Mouse (Mus musculus): ENCODE data around the gene Zfp445. TPM values are rescaled to one million over a fixed set of nuclear protein-coding genes. Genes with fewer than 3 reads are reported as not detected.
A peak's percentile ranks its signal among the peaks of the same experiment; 100 is the strongest.

The Zfp445 gene
- polyA plus RNA-seq, 1 experiment from 2014 or later: 21.7 TPM

DNA sequence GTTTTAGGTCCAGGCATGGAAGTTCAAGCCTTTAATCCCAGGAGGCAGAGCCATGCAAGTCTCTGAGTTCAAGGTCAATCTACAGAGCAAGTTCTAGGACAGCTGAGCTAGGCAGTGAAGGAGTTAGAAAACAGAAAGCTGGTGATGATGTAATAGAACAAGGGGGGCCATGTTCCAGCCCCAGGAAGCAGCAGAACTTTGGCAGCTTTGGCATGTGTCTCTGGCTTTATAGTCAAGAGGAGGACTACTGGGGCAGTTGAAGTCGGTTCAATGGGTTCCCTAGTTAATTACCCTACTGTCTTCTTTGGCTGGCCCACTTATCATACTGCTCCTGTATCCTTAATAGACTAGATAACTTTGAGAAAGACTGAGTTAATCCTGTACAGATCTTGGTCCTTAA lies 8.8 kb upstream of the Zfp445 start:
- H3K4me1 ChIP-seq (ENCODE audit: insufficient read depth, low read depth, low read length): no peaks in the 10 kb centered on the region
- WGBS: 56% methylated on average over 1 of the region's 1 CpGs
- no peaks in the 10 kb centered on the region for H3K9me3 ChIP-seq (ENCODE audit: low read length)
- DNase-seq (ENCODE audit: low spot score): no peak
- no peaks in the 10 kb centered on the region for H3K36me3 ChIP-seq (ENCODE audit: insufficient read depth, low read length)
- H3K4me2 ChIP-seq (replicated peaks; ENCODE audit: low read depth, low read length): no peak overlapping the region
- no peaks in the 10 kb centered on the region for H3K27me3 ChIP-seq (replicated peaks; ENCODE audit: insufficient read depth, low read length)
- TF ChIP-seq CTCF (IDR thresholded peaks at IDR 0.05) (no peak), EP300 (IDR thresholded peaks at IDR 0.05) (no peak)
- H3K9ac ChIP-seq (replicated peaks; ENCODE audit: low read depth): no peak overlapping the region
- no peak overlapping the region for H3K27ac ChIP-seq (ENCODE audit: low read length)
- no peak overlapping the region for H3K4me3 ChIP-seq (ENCODE audit: low read depth, low read length)
- ATAC-seq: no peak

DNA sequence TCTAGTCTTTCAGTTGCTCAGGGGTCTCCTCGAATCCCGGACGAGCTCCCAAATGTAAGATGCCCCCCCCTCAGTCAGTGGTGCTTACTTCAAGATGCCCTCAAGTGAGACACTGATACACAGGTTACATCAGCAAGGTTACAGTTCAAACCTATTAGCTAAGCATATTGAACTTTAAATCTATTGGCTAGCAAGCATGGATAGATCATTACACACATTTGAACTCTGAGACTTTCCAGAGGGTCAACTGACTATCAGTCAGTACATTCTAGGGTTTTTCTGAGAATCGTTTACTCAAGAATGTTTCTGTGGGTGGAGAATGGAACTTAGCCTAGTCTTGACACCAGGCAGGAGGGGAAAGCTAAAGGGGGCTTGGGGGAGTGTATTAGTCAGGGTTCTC lies 6.8 kb upstream of the Zfp445 start:
- DNase-seq (ENCODE audit: low spot score): no peak
- Histone ChIP-seq H3K9me3 (ENCODE audit: low read length) (no peaks in the 10 kb centered on the region), H3K36me3 (ENCODE audit: insufficient read depth, low read length) (no peaks in the 10 kb centered on the region), H3K4me2 (replicated peaks; ENCODE audit: low read depth, low read length) (no peak overlapping the region), H3K4me1 (ENCODE audit: insufficient read depth, low read depth, low read length) (no peaks in the 10 kb centered on the region), H3K9ac (replicated peaks; ENCODE audit: low read depth) (no peak overlapping the region), H3K27ac (ENCODE audit: low read length) (no peak overlapping the region), H3K4me3 (ENCODE audit: low read depth, low read length) (no peak overlapping the region), H3K27me3 (replicated peaks; ENCODE audit: insufficient read depth, low read length) (no peaks in the 10 kb centered on the region)
- WGBS: 81% methylated on average over 4 of the region's 4 CpGs
- no peak for ATAC-seq
- no peak for TF ChIP-seq EP300 (IDR thresholded peaks at IDR 0.05)
- TF ChIP-seq CTCF (IDR thresholded peaks at IDR 0.05): no peak

GRCm38 (mm10) chr9:122866192-122866591 lies 386 bp upstream of the Zfp445 start:
- DNase-seq (ENCODE audit: low spot score) (no peak), ATAC-seq (peak; percentile 10)
- Histone ChIP-seq H3K27me3 (replicated peaks; ENCODE audit: insufficient read depth, low read length) (no peaks in the 10 kb centered on the region), H3K4me1 (ENCODE audit: insufficient read depth, low read depth, low read length) (peaks cover 8% of the 10 kb centered on the region; the same call in 1 of the 2 replicates), H3K4me3 (ENCODE audit: low read depth, low read length) (peak overlapping the region; percentile 94), H3K9ac (replicated peaks; ENCODE audit: low read depth) (peak overlapping the region; percentile 91), H3K4me2 (replicated peaks; ENCODE audit: low read depth, low read length) (peak overlapping the region; percentile 59), H3K27ac (ENCODE audit: low read length) (no peak overlapping the region), H3K36me3 (ENCODE audit: insufficient read depth, low read length) (peaks cover 12% of the 10 kb centered on the region), H3K9me3 (ENCODE audit: low read length) (peaks cover 6% of the 10 kb centered on the region; the same call in 1 of the 2 replicates)
- WGBS: 67% methylated on average over 4 of the region's 4 CpGs
- TF ChIP-seq EP300 (IDR thresholded peaks at IDR 0.05) (no peak), CTCF (IDR thresholded peaks at IDR 0.05) (no peak)

DNA sequence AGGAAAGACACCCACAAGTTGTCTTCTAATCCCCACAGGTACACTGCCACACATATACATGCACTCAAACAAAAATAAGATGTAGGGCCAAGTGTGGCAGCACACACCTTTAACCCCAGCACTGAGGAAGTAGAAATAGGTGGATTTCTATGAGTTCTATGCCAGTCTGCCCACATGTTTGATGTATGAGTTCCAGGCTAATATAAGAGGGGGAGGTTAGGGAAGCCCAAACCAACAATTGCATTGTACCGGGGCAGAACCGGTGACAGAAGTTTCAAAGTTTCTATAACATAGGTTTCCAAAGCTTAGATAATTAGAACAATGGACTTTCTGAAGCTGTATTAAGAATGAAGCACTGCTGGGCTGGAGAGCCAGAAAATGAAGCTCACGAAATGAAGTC lies 958 bp downstream of the Zfp445 start:
- Histone ChIP-seq H3K36me3 (ENCODE audit: insufficient read depth, low read length) (peaks cover 22% of the 10 kb centered on the region), H3K9ac (replicated peaks; ENCODE audit: low read depth) (peak overlapping the region; percentile 91), H3K27ac (ENCODE audit: low read length) (no peak overlapping the region), H3K27me3 (replicated peaks; ENCODE audit: insufficient read depth, low read length) (no peaks in the 10 kb centered on the region), H3K9me3 (ENCODE audit: low read length) (peaks cover 11% of the 10 kb centered on the region), H3K4me3 (ENCODE audit: low read depth, low read length) (peak overlapping the region; percentile 94), H3K4me2 (replicated peaks; ENCODE audit: low read depth, low read length) (peak overlapping the region; percentile 59), H3K4me1 (ENCODE audit: insufficient read depth, low read depth, low read length) (peaks cover 8% of the 10 kb centered on the region; the same call in 1 of the 2 replicates)
- ATAC-seq (no peak), DNase-seq (ENCODE audit: low spot score) (no peak)
- TF ChIP-seq EP300 (IDR thresholded peaks at IDR 0.05): no peak
- TF ChIP-seq CTCF (IDR thresholded peaks at IDR 0.05): no peak
- 49% methylated on average over 3 of the region's 3 CpGs for WGBS

- Histone ChIP-seq H3K27ac (ENCODE audit: low read length) (no peak overlapping the region), H3K9ac (replicated peaks; ENCODE audit: low read depth) (no peak overlapping the region), H3K9me3 (ENCODE audit: low read length) (peaks cover 20% of the 10 kb centered on the region), H3K4me2 (replicated peaks; ENCODE audit: low read depth, low read length) (no peak overlapping the region), H3K27me3 (replicated peaks; ENCODE audit: insufficient read depth, low read length) (no peaks in the 10 kb centered on the region), H3K4me3 (ENCODE audit: low read depth, low read length) (no peak overlapping the region), H3K4me1 (ENCODE audit: insufficient read depth, low read depth, low read length) (peaks cover 8% of the 10 kb centered on the region; the same call in 1 of the 2 replicates), H3K36me3 (ENCODE audit: insufficient read depth, low read length) (peaks cover 28% of the 10 kb centered on the region)
- 62% methylated on average over 2 of the region's 2 CpGs for WGBS
- TF ChIP-seq EP300 (IDR thresholded peaks at IDR 0.05) (no peak), CTCF (IDR thresholded peaks at IDR 0.05) (no peak)
- DNase-seq (ENCODE audit: low spot score): no peak
- ATAC-seq: no peak
Observed at GRCm38 (mm10) chr9:122863731-122864130, 2.1 kb downstream of the Zfp445 start.

DNA sequence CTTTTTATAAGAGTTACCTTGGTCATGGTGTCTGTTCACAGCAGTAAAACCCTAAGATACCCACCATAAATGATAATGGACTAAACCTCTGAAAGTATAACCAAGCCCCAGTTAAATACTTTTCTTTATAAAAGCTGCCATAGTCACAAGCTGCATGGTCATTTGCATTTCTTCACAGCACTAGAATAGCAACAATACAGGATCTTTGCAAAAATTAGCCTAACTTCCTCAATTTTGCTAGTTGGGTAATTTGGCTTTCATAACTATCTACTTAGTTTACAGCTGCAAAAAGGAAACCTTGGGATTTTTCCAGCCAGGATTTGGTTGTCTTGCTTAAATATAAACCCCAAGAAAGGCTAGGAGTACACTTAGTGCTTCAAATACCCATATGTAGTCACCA lies 5.1 kb downstream of the Zfp445 start:
- no peak overlapping the region for H3K9ac ChIP-seq (replicated peaks; ENCODE audit: low read depth)
- H3K4me2 ChIP-seq (replicated peaks; ENCODE audit: low read depth, low read length): no peak overlapping the region
- peaks cover 8% of the 10 kb centered on the region; the same call in 1 of the 2 replicates for H3K4me1 ChIP-seq (ENCODE audit: insufficient read depth, low read depth, low read length)
- no peak overlapping the region for H3K4me3 ChIP-seq (ENCODE audit: low read depth, low read length)
- peaks cover 26% of the 10 kb centered on the region for H3K9me3 ChIP-seq (ENCODE audit: low read length)
- no peak for TF ChIP-seq EP300 (IDR thresholded peaks at IDR 0.05)
- TF ChIP-seq CTCF (IDR thresholded peaks at IDR 0.05): no peak
- no peaks in the 10 kb centered on the region for H3K27me3 ChIP-seq (replicated peaks; ENCODE audit: insufficient read depth, low read length)
- no peak for DNase-seq (ENCODE audit: low spot score)
- H3K27ac ChIP-seq (ENCODE audit: low read length): no peak overlapping the region
- H3K36me3 ChIP-seq (ENCODE audit: insufficient read depth, low read length): peaks cover 51% of the 10 kb centered on the region
- no peak for ATAC-seq

DNA sequence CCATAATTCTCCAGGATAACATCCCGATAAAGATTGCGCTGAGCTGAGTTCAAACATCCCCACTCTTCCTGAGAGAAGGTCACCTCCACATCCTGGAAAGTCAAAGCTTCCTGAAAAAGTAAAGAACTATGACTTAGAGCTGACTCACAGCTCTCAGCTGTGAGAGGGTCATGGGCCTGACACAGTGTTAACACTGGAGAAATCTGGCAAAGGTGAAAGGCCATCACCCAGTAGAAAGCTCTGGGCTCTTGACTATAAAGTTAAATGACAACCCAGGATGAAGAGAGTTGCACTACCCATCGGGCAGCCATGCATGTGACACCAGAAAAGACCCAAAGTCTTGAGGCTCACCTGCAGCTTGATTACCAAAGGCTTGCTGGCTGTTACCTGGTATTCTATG lies 9.1 kb downstream of the Zfp445 start:
- H3K9me3 ChIP-seq (ENCODE audit: low read length): peaks cover 27% of the 10 kb centered on the region
- H3K36me3 ChIP-seq (ENCODE audit: insufficient read depth, low read length): peaks cover 79% of the 10 kb centered on the region
- no peak overlapping the region for H3K27ac ChIP-seq (ENCODE audit: low read length)
- H3K4me3 ChIP-seq (ENCODE audit: low read depth, low read length): no peak overlapping the region
- H3K4me2 ChIP-seq (replicated peaks; ENCODE audit: low read depth, low read length): no peak overlapping the region
- DNase-seq (ENCODE audit: low spot score) (no peak), ATAC-seq (no peak)
- H3K4me1 ChIP-seq (ENCODE audit: insufficient read depth, low read depth, low read length): no peaks in the 10 kb centered on the region
- H3K9ac ChIP-seq (replicated peaks; ENCODE audit: low read depth): no peak overlapping the region
- H3K27me3 ChIP-seq (replicated peaks; ENCODE audit: insufficient read depth, low read length): no peaks in the 10 kb centered on the region
- 97% methylated on average over 3 of the region's 3 CpGs for WGBS
- no peak for TF ChIP-seq CTCF (IDR thresholded peaks at IDR 0.05)
- no peak for TF ChIP-seq EP300 (IDR thresholded peaks at IDR 0.05)

Data from lung, postnatal 0 days (tissue).